Mouse (Mus musculus) left cerebral cortex, postnatal 4 days (tissue): ENCODE measurements at regions not wholly inside any gene's neighbourhood (a gene's known extent, or its start where the extent isn't known, plus 50 kb on each side); places are given as distances from the start of the nearest gene placed in this dataset. TPM values are rescaled to one million over a fixed set of nuclear protein-coding genes. Genes with fewer than 3 reads are reported as not detected.
A peak's percentile ranks its signal among the peaks of the same experiment; 100 is the strongest.

ENCODE experiments used
- DNase-seq: peaks from one replicate; pipeline ENCODE4 v3.0.0-alpha.2; 2022
- intact Hi-C: fragments of 180-260 bp; cut with DNase I; formaldehyde crosslinking; loops from one replicate; pipeline ENCODE4 v1.15.1; 2025
- microRNA-seq: library from miRNA; unstranded; fragments of <30 nt; microRNA quantifications from one replicate; pipeline ENCODE4 v1.2.0, GENCODE M21; 2022

- intact Hi-C loops = no loop called here
- no peak for DNase-seq
These were observed 57.5 kb downstream of the Tmem174 start for GRCm38 (mm10) chr13:98579731-98580130.

- DNase-seq = no peak
- intact Hi-C loops = no loop called here
These were observed 58.7 kb downstream of the Tmem174 start for GRCm38 (mm10) chr13:98578426-98579066.

GRCm38 (mm10) chr13:98576061-98576460 lies 61.1 kb downstream of the Tmem174 start:
- no peak for DNase-seq
- intact Hi-C loops = no loop called here

GRCm38 (mm10) chr13:98574057-98574323 lies 63.2 kb downstream of the Tmem174 start:
- DNase-seq = no peak
- intact Hi-C loops = no loop called here

GRCm38 (mm10) chr13:98573261-98574056 lies 63.8 kb downstream of the Tmem174 start:
- intact Hi-C loops = no loop called here
- DNase-seq = peak; percentile 17

GRCm38 (mm10) chr13:98572581-98573260 lies 64.5 kb downstream of the Tmem174 start:
- intact Hi-C loops = no loop called here
- DNase-seq = peak; percentile 30

GRCm38 (mm10) chr13:98572011-98572570 lies 65.1 kb downstream of the Tmem174 start:
- no peak for DNase-seq
- intact Hi-C loops = no loop called here

GRCm38 (mm10) chr13:98571051-98571450 lies 66.2 kb downstream of the Tmem174 start:
- intact Hi-C loops = no loop called here
- no peak for DNase-seq

- intact Hi-C loops = no loop called here
- no peak for DNase-seq
These were observed 63.9 kb upstream of the Gm10320 start for GRCm38 (mm10) chr13:98555693-98556092.

- intact Hi-C loops = no loop called here
These were observed 59.7 kb upstream of the Gm10320 start for GRCm38 (mm10) chr13:98551471-98552020.

GRCm38 (mm10) chr13:98547223-98547622 lies 55.4 kb upstream of the Gm10320 start:
- intact Hi-C loops = no loop called here
- DNase-seq = no peak

More at GRCm38 (mm10) chr13:98551471-98552020, 59.7 kb upstream of the Gm10320 start:
- no peak for DNase-seq

- intact Hi-C loops = no loop called here
- DNase-seq = no peak
These were observed 54.3 kb upstream of the Gm10320 start for GRCm38 (mm10) chr13:98546116-98546515.

- intact Hi-C loops = no loop called here
These were observed 53.6 kb upstream of the Gm10320 start for GRCm38 (mm10) chr13:98545398-98545797.

GRCm38 (mm10) chr13:98544051-98544450 lies 52.2 kb upstream of the Gm10320 start:
- DNase-seq = no peak
- intact Hi-C loops = no loop called here

More at GRCm38 (mm10) chr13:98545398-98545797, 53.6 kb upstream of the Gm10320 start:
- DNase-seq = no peak

Small RNA genes in the stretch of these regions (microRNA-seq; reads per million reads assigned to microRNA genes)
- gene Gm22698 = not detected
